Mouse (Mus musculus) heart, adult 18-20 months (tissue): Measurements from ENCODE around the gene Ip6k1. TPM values are rescaled to one million over a fixed set of nuclear protein-coding genes. Genes with fewer than 3 reads are reported as not detected.

Experiments used
- microRNA-seq, 2 experiments: library from miRNA; unstranded; fragments of <30 nt; microRNA quantifications; one replicate each; pipeline ENCODE4 v1.2.0; 2022
- total RNA-seq, 2 experiments: library from RNA; stranded (reverse); gene quantifications; 2 replicates each; pipeline ENCODE4 v1.2.3; 2021

Gene Ip6k1
- total RNA-seq, 2 experiments from 2014 or later: 30.4 to 32.0 TPM

Small RNA genes within 50 kb of the gene (microRNA-seq; reads per million reads assigned to microRNA genes)
- gene Mir7088: 0 reads per million in 2 experiments

Other genes with a start within 250 kb of the Ip6k1 start
- gene Rbm5, start 231.5 kb upstream of the Ip6k1 start, total RNA-seq: 10 to 100 TPM; 48.6 to 57.9 TPM
- gene Rbm6, start 129.3 kb upstream of the Ip6k1 start, total RNA-seq: 10 to 100 TPM; 25.1 to 25.2 TPM
- 10 to 100 TPM; 10.0 to 10.3 TPM for gene Mon1a, start 114.3 kb upstream of the Ip6k1 start, total RNA-seq
- gene Mst1r, start 95.6 kb upstream of the Ip6k1 start, total RNA-seq: 1 to 10 TPM; 2.3 to 3.1 TPM
- gene Actl11, start 74.0 kb upstream of the Ip6k1 start, total RNA-seq: not detected
- not detected for gene Camkv, start 66.8 kb upstream of the Ip6k1 start, total RNA-seq
- gene Traip, start 52.4 kb upstream of the Ip6k1 start, total RNA-seq: 1 to 10 TPM in 1 of 2 experiments, under 1 TPM in 1; 0.35 to 1.0 TPM
- gene Uba7, start 27.0 kb upstream of the Ip6k1 start, total RNA-seq: 10 to 100 TPM; 12.3 to 15.6 TPM
- gene Gm20661, start 19.4 kb upstream of the Ip6k1 start, total RNA-seq: under 1 TPM in 1 of 2 experiments, not detected in 1; 0.37 TPM
- gene Inka1, start 16.6 kb upstream of the Ip6k1 start, total RNA-seq: 1 to 10 TPM; 6.1 to 8.4 TPM
- 1 to 10 TPM in 1 of 2 experiments, not detected in 1; 2.7 TPM for gene Cdhr4, start 10.0 kb upstream of the Ip6k1 start, total RNA-seq
- gene Gm20662, start 6.2 kb upstream of the Ip6k1 start, total RNA-seq: 1 to 10 TPM; 1.1 to 1.4 TPM
- gene Gmppb, start 46.7 kb downstream of the Ip6k1 start, total RNA-seq: 10 to 100 TPM; 10.5 to 10.6 TPM
- 1 to 10 TPM; 1.4 to 1.8 TPM for gene Amigo3, start 50.7 kb downstream of the Ip6k1 start, total RNA-seq
- gene Mst1, start 77.9 kb downstream of the Ip6k1 start, total RNA-seq: under 1 TPM in 1 of 2 experiments, not detected in 1; 0.36 TPM
- gene Rnf123, start 80.8 kb downstream of the Ip6k1 start, total RNA-seq: 10 to 100 TPM; 83.4 to 86.8 TPM
- gene Apeh, start 92.1 kb downstream of the Ip6k1 start, total RNA-seq: 10 to 100 TPM; 37.4 to 48.3 TPM
- under 1 TPM; 0.02 to 0.08 TPM for gene Bsn, start 187.9 kb downstream of the Ip6k1 start, total RNA-seq